Mouse (Mus musculus) heart, embryonic 14.5 days (tissue): ENCODE measurements around the gene Gabrg2. TPM values are rescaled to one million over a fixed set of nuclear protein-coding genes. Genes with fewer than 3 reads are reported as not detected.

Experiments
- ATAC-seq: fragments of 200-750 bp; cut with Nextera tagmentation; 2 replicates; pipeline ENCODE4 v1.8.0; 2017; ENCODE audit warnings: low read depth, moderate TSS enrichment; ENCODE audit not compliant: insufficient number of reproducible peaks, insufficient read depth, low FRiP score
- H3K27ac ChIP-seq, 2 experiments: fragments of 200-500 bp in 1 of 2; fragments of 300-500 bp in 1 of 2; sonication (generic) in 1 of 2; replicated peaks in 1 of 2; 2 replicates each; pipeline ENCODE4 v1.5.1; 2012 to 2014; ENCODE audit warnings: low read depth in 2 of 2, low read length in 2 of 2, control low read depth in 1 of 2, mild to moderate bottlenecking in 1 of 2, mixed read lengths in 1 of 2; ENCODE audit not compliant: control insufficient read depth in 1 of 2, insufficient read depth in 1 of 2
- H3K27me3 ChIP-seq: fragments of 300-500 bp; sonication (generic); 2 replicates; pipeline ENCODE4 v1.6.1; 2014; ENCODE audit warnings: mild to moderate bottlenecking, low read length, control low read depth; ENCODE audit not compliant: control insufficient read depth, insufficient read depth
- H3K36me3 ChIP-seq: fragments of 300-500 bp; sonication (generic); 2 replicates; pipeline ENCODE4 v1.6.1; 2014; ENCODE audit warnings: mild to moderate bottlenecking, control low read depth, low read length, mixed read lengths; ENCODE audit not compliant: control insufficient read depth, insufficient read depth
- H3K4me1 ChIP-seq, 2 experiments: fragments of 200-500 bp in 1 of 2; fragments of 300-500 bp in 1 of 2; sonication (generic) in 1 of 2; 2 replicates each; pipeline ENCODE4 v1.6.1; 2012 to 2014; ENCODE audit warnings: low read length in 2 of 2, control low read depth in 1 of 2, mixed read lengths in 1 of 2; ENCODE audit not compliant: control insufficient read depth in 2 of 2, insufficient read depth in 2 of 2
- H3K4me2 ChIP-seq: fragments of 300-500 bp; sonication (generic); 2 replicates; pipeline ENCODE4 v1.6.1; 2014; ENCODE audit warnings: mild to moderate bottlenecking, low read length
- H3K4me3 ChIP-seq, 2 experiments: fragments of 200-500 bp in 1 of 2; fragments of 300-500 bp in 1 of 2; sonication (generic) in 1 of 2; 2 replicates each; pipeline ENCODE4 v1.5.1; 2012 to 2014; ENCODE audit warnings: low read length in 2 of 2, mild to moderate bottlenecking in 2 of 2, control low read depth in 1 of 2, low read depth in 1 of 2, moderate library complexity in 1 of 2; ENCODE audit not compliant: control insufficient read depth in 1 of 2, insufficient read depth in 1 of 2
- H3K9ac ChIP-seq: fragments of 300-500 bp; sonication (generic); 2 replicates; pipeline ENCODE4 v1.6.1; 2014; ENCODE audit warnings: mild to moderate bottlenecking, low read length
- H3K9me3 ChIP-seq: fragments of 300-500 bp; sonication (generic); 2 replicates; pipeline ENCODE4 v1.6.1; 2016; ENCODE audit warnings: low read length, control low read depth; ENCODE audit not compliant: control insufficient read depth
- WGBS: fragments of 180-500 bp; shearing (Covaris S2); extraction: QIAGEN DNeasy Blood & Tissue Kit; methylation state at CpG from one replicate; pipeline ENCODE4 v1.1.7; 2014; 5-methylcytosine and 5-hydroxymethylcytosine counted together
- polyA plus RNA-seq: library from polyadenylated mRNA; unstranded; fragments of >200 nt; fragmentation: Nextera tagmentation; extraction: Ambion mirVana; gene quantifications from 2 replicates; pipeline ENCODE4 v1.2.1, GENCODE M21; 2014

Gabrg2 gene
- polyA plus RNA-seq, result 0.16 TPM in 1 of 2 replicates, not detected in the other

GRCm38 (mm10) chr11:42000190-42001098, at the start of gene Gabrg2:
TSS of gene Gabrg2 (minus strand) at chr11:42000857.
- ATAC-seq, result no peak
- no peaks in the 10 kb centered on the region for H3K36me3 ChIP-seq
- H3K9ac ChIP-seq, result no peak within 1 kb of the TSS
- no peak within 1 kb of the TSS for H3K27ac ChIP-seq
- H3K4me2 ChIP-seq, result no peak within 1 kb of the TSS
- H3K9me3 ChIP-seq, result no peaks in the 10 kb centered on the region
- H3K4me1 ChIP-seq, result no peaks in the 10 kb centered on the region
- WGBS, result 12% methylated on average over 20 of the region's 20 CpGs
- H3K27me3 ChIP-seq, result peaks cover 7% of the 10 kb centered on the region; the same call in 1 of the 2 replicates
- H3K4me3 ChIP-seq, result no peak within 1 kb of the TSS

- Histone ChIP-seq H3K36me3 (no peaks in the 10 kb centered on the region), H3K4me1 (no peaks in the 10 kb centered on the region), H3K27ac (no peak overlapping the region), H3K27me3 (no peaks in the 10 kb centered on the region), H3K9ac (no peak overlapping the region), H3K4me3 (no peak overlapping the region), H3K9me3 (no peaks in the 10 kb centered on the region), H3K4me2 (no peak overlapping the region)
- ATAC-seq, result no peak
Measured at GRCm38 (mm10) chr11:42048201-42048600, 47.5 kb upstream of the Gabrg2 start.

- no peak overlapping the region for H3K4me3 ChIP-seq
- H3K27me3 ChIP-seq, result peaks cover 7% of the 10 kb centered on the region; the same call in 1 of the 2 replicates
- ATAC-seq, result no peak
- no peaks in the 10 kb centered on the region for H3K4me1 ChIP-seq
- no peaks in the 10 kb centered on the region for H3K36me3 ChIP-seq
- H3K4me2 ChIP-seq, result no peak overlapping the region
- no peak overlapping the region for H3K9ac ChIP-seq
- no peaks in the 10 kb centered on the region for H3K9me3 ChIP-seq
- 2% methylated on average over 7 of the region's 7 CpGs for WGBS
- no peak overlapping the region for H3K27ac ChIP-seq
Measured at GRCm38 (mm10) chr11:41999468-41999881, 1.2 kb downstream of the Gabrg2 start.

- H3K27me3 ChIP-seq, result no peaks in the 10 kb centered on the region
- H3K9me3 ChIP-seq, result no peaks in the 10 kb centered on the region
- no peaks in the 10 kb centered on the region for H3K36me3 ChIP-seq
- no peak overlapping the region for H3K4me3 ChIP-seq
- H3K4me1 ChIP-seq, result no peaks in the 10 kb centered on the region
- no peak overlapping the region for H3K9ac ChIP-seq
- H3K27ac ChIP-seq, result no peak overlapping the region
- ATAC-seq, result no peak
- 71% methylated on average over 6 of the region's 6 CpGs for WGBS
- H3K4me2 ChIP-seq, result no peak overlapping the region
Measured at GRCm38 (mm10) chr11:41980152-41980551, 20.5 kb downstream of the Gabrg2 start.

GRCm38 (mm10) chr11:41968595-41968994, 32.1 kb downstream of the Gabrg2 start:
- Histone ChIP-seq H3K9ac (no peak overlapping the region), H3K27me3 (no peaks in the 10 kb centered on the region), H3K4me1 (no peaks in the 10 kb centered on the region), H3K36me3 (no peaks in the 10 kb centered on the region), H3K27ac (no peak overlapping the region), H3K4me3 (no peak overlapping the region), H3K4me2 (no peak overlapping the region), H3K9me3 (no peaks in the 10 kb centered on the region)
- no peak for ATAC-seq

GRCm38 (mm10) chr11:41962706-41963105, 38.0 kb downstream of the Gabrg2 start:
- Histone ChIP-seq H3K4me1 (no peaks in the 10 kb centered on the region), H3K27ac (no peak overlapping the region), H3K9ac (no peak overlapping the region), H3K27me3 (no peaks in the 10 kb centered on the region), H3K9me3 (no peaks in the 10 kb centered on the region), H3K4me3 (no peak overlapping the region), H3K36me3 (no peaks in the 10 kb centered on the region), H3K4me2 (no peak overlapping the region)
- 38% methylated on average over 8 of the region's 8 CpGs for WGBS
- ATAC-seq, result no peak

- Histone ChIP-seq H3K9ac (no peak overlapping the region), H3K4me3 (no peak overlapping the region)
- ATAC-seq, result no peak
Measured at GRCm38 (mm10) chr11:41953550-41953949, 47.1 kb downstream of the Gabrg2 start.

More at GRCm38 (mm10) chr11:41953550-41953949, 47.1 kb downstream of the Gabrg2 start:
- Histone ChIP-seq H3K36me3 (no peaks in the 10 kb centered on the region), H3K9me3 (no peaks in the 10 kb centered on the region), H3K27me3 (no peaks in the 10 kb centered on the region), H3K27ac (no peak overlapping the region), H3K4me1 (no peaks in the 10 kb centered on the region), H3K4me2 (no peak overlapping the region)
- 78% methylated on average over 2 of the region's 2 CpGs for WGBS
